Mouse (Mus musculus) myocyte (in vitro differentiated cells): Measurements from ENCODE around the gene Kcna5. TPM values are rescaled to one million over a fixed set of nuclear protein-coding genes. Genes with fewer than 3 reads are reported as not detected.

Experiments used
- H3K27me3 ChIP-seq: one replicate; pipeline ENCODE4 v1.6.1; 2011; ENCODE audit not compliant: control insufficient read depth, insufficient read depth, insufficient read length
- H3K36me3 ChIP-seq: one replicate; pipeline ENCODE4 v1.6.1; 2011; ENCODE audit not compliant: control insufficient read depth, insufficient read depth
- H3K4me2 ChIP-seq: one replicate; pipeline ENCODE4 v1.6.1; 2011; ENCODE audit warnings: low read depth, control low read depth
- H3K4me3 ChIP-seq: one replicate; pipeline ENCODE4 v1.5.1; 2011; ENCODE audit warnings: mild to moderate bottlenecking, control low read depth, moderate library complexity
- H3K79me2 ChIP-seq: one replicate; pipeline ENCODE4 v1.6.1; 2011; ENCODE audit not compliant: control insufficient read depth, insufficient read depth
- H3ac ChIP-seq: one replicate; pipeline ENCODE4 v1.6.1; 2011; ENCODE audit not compliant: control insufficient read depth, insufficient read length
- CEBPB ChIP-seq: IDR thresholded peaks from 2 replicates; pipeline ENCODE4 v1.6.1; 2011; ENCODE audit warnings: mild to moderate bottlenecking, moderate library complexity; ENCODE audit not compliant: poor library complexity, insufficient read depth, severe bottlenecking
- E2F4 ChIP-seq: IDR thresholded peaks from one replicate; pipeline ENCODE4 v1.6.1; 2011; ENCODE audit warnings: mild to moderate bottlenecking, control low read depth, moderate library complexity; ENCODE audit not compliant: insufficient read depth
- MAX ChIP-seq: IDR thresholded peaks from one replicate; pipeline ENCODE4 v1.6.1; 2011; ENCODE audit warnings: low read depth, mild to moderate bottlenecking, control low read depth
- MYOD1 ChIP-seq, 3 experiments: IDR thresholded peaks; one replicate each; pipeline ENCODE4 v1.6.1; 2011; ENCODE audit warnings: control low read depth in 2 of 3, low read depth in 2 of 3, mild to moderate bottlenecking in 2 of 3, moderate library complexity in 1 of 3; ENCODE audit not compliant: insufficient read length in 2 of 3, control insufficient read depth in 1 of 3
- MYOG ChIP-seq, 3 experiments: IDR thresholded peaks; one replicate each; pipeline ENCODE4 v1.6.1; 2011; ENCODE audit warnings: control low read depth in 2 of 3, low read depth in 2 of 3, mild to moderate bottlenecking in 2 of 3; ENCODE audit not compliant: insufficient read length in 2 of 3, control insufficient read depth in 1 of 3, insufficient read depth in 1 of 3
- POLR2A ChIP-seq: IDR thresholded peaks from one replicate; pipeline ENCODE4 v1.6.1; 2011; ENCODE audit warnings: low read depth, mild to moderate bottlenecking, control low read depth, moderate library complexity; ENCODE audit not compliant: insufficient read length
- POLR2AphosphoS2 ChIP-seq: IDR thresholded peaks from one replicate; pipeline ENCODE4 v1.6.1; 2011; ENCODE audit warnings: low read depth, control low read depth; ENCODE audit not compliant: insufficient read length
- REST ChIP-seq: IDR thresholded peaks from one replicate; pipeline ENCODE4 v1.6.1; 2011; ENCODE audit warnings: mild to moderate bottlenecking, control low read depth, moderate library complexity; ENCODE audit not compliant: insufficient read depth, insufficient read length
- SRF ChIP-seq: IDR thresholded peaks from one replicate; pipeline ENCODE4 v1.6.1; 2011; ENCODE audit warnings: low read depth; ENCODE audit not compliant: control insufficient read depth, insufficient read length
- TCF12 ChIP-seq: IDR thresholded peaks from one replicate; pipeline ENCODE4 v1.6.1; 2011; ENCODE audit warnings: mild to moderate bottlenecking, control low read depth; ENCODE audit not compliant: poor library complexity, insufficient read depth, severe bottlenecking
- TCF3 ChIP-seq: IDR thresholded peaks from one replicate; pipeline ENCODE4 v1.6.1; 2011; ENCODE audit warnings: low read depth, control low read depth; ENCODE audit not compliant: insufficient read length
- USF1 ChIP-seq: IDR thresholded peaks from one replicate; pipeline ENCODE4 v1.6.1; 2011; ENCODE audit warnings: low read depth, mild to moderate bottlenecking, control low read depth, moderate library complexity
- polyA plus RNA-seq: library from polyadenylated mRNA; unstranded; fragments of >200 nt; fragmentation: generic; extraction: Trizol; gene quantifications from one replicate; pipeline ENCODE4 v1.2.1, GENCODE M21; 2012; ENCODE audit warnings: missing spikeins

The Kcna5 gene
- polyA plus RNA-seq, 1 experiment = not detected

DNA sequence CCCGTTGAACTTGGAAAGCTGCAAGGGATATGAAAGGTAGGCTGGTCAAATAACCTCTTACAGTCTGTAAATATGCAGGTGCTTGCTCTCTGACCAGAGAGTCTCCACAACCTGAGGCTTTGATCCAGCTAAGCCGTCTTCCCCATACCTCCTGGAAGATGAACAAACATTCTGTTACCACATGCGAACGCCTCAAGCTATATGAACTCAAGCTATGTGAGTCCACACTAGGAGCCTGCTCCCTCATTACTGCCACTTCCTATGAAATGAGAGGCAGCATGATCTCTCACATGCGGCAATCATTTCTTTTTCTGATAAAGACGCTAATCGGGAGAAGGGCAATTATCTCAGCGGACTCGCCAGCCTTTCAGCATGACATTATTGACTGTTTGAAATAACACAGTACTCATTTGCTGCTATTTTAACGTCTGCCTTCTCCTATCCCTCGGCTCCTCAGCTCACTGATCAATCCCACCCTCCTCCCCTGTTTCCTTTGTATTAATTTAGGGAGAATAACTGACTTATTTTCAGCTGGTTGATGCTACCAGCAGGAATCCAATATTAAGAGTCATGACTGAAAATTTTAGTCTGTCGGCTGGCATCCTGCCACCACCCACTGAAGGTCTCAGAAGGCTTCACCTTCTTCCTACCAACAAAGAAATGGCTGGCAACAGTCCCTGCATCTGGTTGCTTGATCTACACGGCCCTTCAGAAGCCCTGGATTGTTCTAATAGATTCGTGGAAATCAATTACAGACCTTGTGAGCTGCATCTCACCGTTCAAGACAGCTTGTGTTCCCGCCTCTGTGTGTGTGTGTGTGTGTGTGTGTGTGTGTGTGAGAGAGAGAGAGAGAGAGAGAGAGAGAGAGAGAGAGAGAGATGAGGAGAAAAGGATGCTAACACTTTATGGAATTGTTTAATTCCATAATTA, 9.2 kb upstream of the Kcna5 start:
- no peaks in the 10 kb centered on the region for H3K36me3 ChIP-seq
- no peak overlapping the region for H3K4me3 ChIP-seq
- no peak overlapping the region for H3ac ChIP-seq
- peaks cover 54% of the 10 kb centered on the region for H3K27me3 ChIP-seq
- H3K79me2 ChIP-seq = no peaks in the 10 kb centered on the region
- H3K4me2 ChIP-seq = no peak overlapping the region
- TF ChIP-seq REST = no peak
- no peak for TF ChIP-seq POLR2AphosphoS2
- TF ChIP-seq MAX = no peak
- no peak for TF ChIP-seq MYOG (IDR thresholded peaks at IDR 0.05; ENCODE audit: control insufficient read depth in 1 of 3, insufficient read depth in 1 of 3, insufficient read length in 2 of 3, low read depth in 2 of 3)
- no peak for TF ChIP-seq CEBPB
- no peak for TF ChIP-seq TCF12
- no peak for TF ChIP-seq POLR2A
- TF ChIP-seq TCF3 = no peak
- TF ChIP-seq USF1 = no peak

DNA sequence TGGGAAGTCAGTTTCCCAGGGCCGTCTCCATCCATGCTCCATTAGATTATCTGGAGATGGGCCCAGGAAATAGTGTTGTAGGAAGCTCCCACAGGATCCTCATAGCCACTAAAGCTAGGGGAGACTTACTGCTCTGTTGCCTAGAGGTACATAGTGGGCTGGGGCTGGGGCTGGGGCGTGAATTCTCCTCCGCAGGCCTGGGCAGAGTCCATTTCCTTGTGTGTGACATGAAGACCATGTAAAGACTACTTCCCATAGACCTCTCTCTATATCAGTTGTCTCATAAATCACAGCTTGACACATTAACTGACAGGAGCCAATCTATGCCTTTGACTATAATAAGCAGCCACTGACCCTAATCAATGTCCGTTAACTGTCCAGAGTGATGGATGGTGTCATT, 7.5 kb upstream of the Kcna5 start:
- Histone ChIP-seq H3K36me3 (no peaks in the 10 kb centered on the region), H3K4me3 (no peak overlapping the region), H3ac (no peak overlapping the region), H3K79me2 (no peaks in the 10 kb centered on the region), H3K4me2 (no peak overlapping the region), H3K27me3 (peaks cover 49% of the 10 kb centered on the region)
- TF ChIP-seq E2F4 = no peak
- TF ChIP-seq TCF12 = no peak
- no peak for TF ChIP-seq REST
- no peak for TF ChIP-seq TCF3
- no peak for TF ChIP-seq MAX
- TF ChIP-seq SRF = no peak
- TF ChIP-seq POLR2AphosphoS2 = no peak
- TF ChIP-seq MYOG (IDR thresholded peaks at IDR 0.05; ENCODE audit: control insufficient read depth in 1 of 3, insufficient read depth in 1 of 3, insufficient read length in 2 of 3, low read depth in 2 of 3) = no peak
- TF ChIP-seq CEBPB = no peak
- TF ChIP-seq MYOD1 (IDR thresholded peaks at IDR 0.05; ENCODE audit: control insufficient read depth in 1 of 3, insufficient read length in 2 of 3, low read depth in 2 of 3) = no peak
- TF ChIP-seq USF1 = no peak
- TF ChIP-seq POLR2A = no peak

DNA sequence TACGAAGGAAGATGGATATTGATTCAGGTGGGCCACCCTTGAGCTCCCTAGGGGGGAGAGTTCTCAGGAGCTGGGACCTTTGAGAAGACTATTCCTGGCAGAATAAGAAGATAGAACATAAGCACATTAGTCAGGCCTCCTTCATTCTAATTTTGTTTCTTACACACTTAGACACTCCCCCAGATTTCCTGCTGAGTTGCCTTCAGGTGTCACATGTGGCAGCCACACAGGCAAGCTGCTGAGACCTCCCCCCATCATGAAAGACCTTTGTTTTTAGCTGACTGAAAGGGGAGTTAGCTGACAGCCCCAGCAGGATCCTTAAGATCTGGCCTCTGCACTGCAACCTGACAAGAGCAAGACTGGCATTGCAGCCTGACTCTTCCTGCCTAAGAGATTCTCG, 2.3 kb upstream of the Kcna5 start:
- no peaks in the 10 kb centered on the region for H3K36me3 ChIP-seq
- H3ac ChIP-seq = no peak overlapping the region
- H3K4me3 ChIP-seq = no peak overlapping the region
- no peak for TF ChIP-seq REST
- no peak for TF ChIP-seq MAX
- TF ChIP-seq CEBPB = no peak
- no peak for TF ChIP-seq E2F4
- TF ChIP-seq TCF3 = no peak
- TF ChIP-seq MYOG (IDR thresholded peaks at IDR 0.05; ENCODE audit: control insufficient read depth in 1 of 3, insufficient read depth in 1 of 3, insufficient read length in 2 of 3, low read depth in 2 of 3) = no peak
- no peak for TF ChIP-seq TCF12
- TF ChIP-seq POLR2AphosphoS2 = no peak
- no peak for TF ChIP-seq POLR2A
- no peak for TF ChIP-seq USF1
- TF ChIP-seq MYOD1 (IDR thresholded peaks at IDR 0.05; ENCODE audit: control insufficient read depth in 1 of 3, insufficient read length in 2 of 3, low read depth in 2 of 3) = no peak
- TF ChIP-seq SRF = no peak
- peaks cover 48% of the 10 kb centered on the region for H3K27me3 ChIP-seq
- H3K4me2 ChIP-seq = no peak overlapping the region
- no peaks in the 10 kb centered on the region for H3K79me2 ChIP-seq

DNA sequence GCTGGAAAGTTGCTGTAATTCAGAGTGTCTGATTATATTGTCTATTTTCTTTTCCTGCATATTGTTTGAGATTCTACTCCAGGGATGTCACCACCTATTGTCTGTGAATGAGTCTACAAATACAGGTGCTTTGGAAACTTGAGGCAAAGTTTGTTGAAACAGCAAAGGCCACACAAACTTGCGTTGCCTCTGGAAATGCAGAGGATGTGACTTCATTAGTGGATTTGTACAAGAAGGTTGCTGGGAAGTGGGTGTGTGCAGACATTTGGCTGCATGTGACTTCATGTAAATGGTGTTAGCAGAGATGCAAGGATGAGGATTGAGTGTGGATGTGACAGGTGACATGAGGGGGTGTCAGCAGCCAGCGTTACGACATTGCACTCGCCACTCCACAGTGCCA, 1.7 kb upstream of the Kcna5 start:
- TF ChIP-seq REST (no peak), POLR2AphosphoS2 (no peak), MYOD1 (IDR thresholded peaks at IDR 0.05; ENCODE audit: control insufficient read depth in 1 of 3, insufficient read length in 2 of 3, low read depth in 2 of 3) (no peak), E2F4 (no peak), POLR2A (no peak), MYOG (IDR thresholded peaks at IDR 0.05; ENCODE audit: control insufficient read depth in 1 of 3, insufficient read depth in 1 of 3, insufficient read length in 2 of 3, low read depth in 2 of 3) (no peak), SRF (no peak), TCF12 (no peak), CEBPB (no peak), TCF3 (no peak), USF1 (no peak), MAX (no peak)
- H3K4me2 ChIP-seq = no peak overlapping the region
- H3ac ChIP-seq = no peak overlapping the region

More for the DNA sequence above, 1.7 kb upstream of the Kcna5 start:
- H3K79me2 ChIP-seq = no peaks in the 10 kb centered on the region
- no peaks in the 10 kb centered on the region for H3K36me3 ChIP-seq
- H3K4me3 ChIP-seq = no peak overlapping the region
- peaks cover 48% of the 10 kb centered on the region for H3K27me3 ChIP-seq
